Mouse (Mus musculus) MEL (cell line): Measurements from ENCODE around the gene Emilin3. TPM values are rescaled to one million over a fixed set of nuclear protein-coding genes. Genes with fewer than 3 reads are reported as not detected.

Experiments
- DNase-seq: peaks from one replicate; pipeline ENCODE4 v3.0.0; 2011; ENCODE audit warnings: low read depth, low spot score
- H3K27ac ChIP-seq: 2 replicates; pipeline ENCODE4 v1.5.1; 2012; ENCODE audit warnings: low read depth, mild to moderate bottlenecking, control low read depth, low read length, moderate library complexity; ENCODE audit not compliant: control insufficient read depth
- H3K27me3 ChIP-seq, 2 experiments: fragments of 150-350 bp in 1 of 2; sonication (generic) in 1 of 2; 2 replicates each; pipeline ENCODE4 v1.6.1; 2012; ENCODE audit warnings: low read length in 2 of 2, mild to moderate bottlenecking in 2 of 2, improper control_type of control experiment in 1 of 2, moderate library complexity in 1 of 2; ENCODE audit not compliant: insufficient read depth in 2 of 2, control insufficient read depth in 1 of 2
- H3K36me3 ChIP-seq, 2 experiments: 2 replicates each; pipeline ENCODE4 v1.6.1; 2012 to 2014; ENCODE audit warnings: low read length in 2 of 2, improper control_type of control experiment in 1 of 2, inconsistent platforms in 1 of 2, mild to moderate bottlenecking in 1 of 2; ENCODE audit not compliant: insufficient read depth in 2 of 2, control insufficient read depth in 1 of 2
- H3K4me1 ChIP-seq, 2 experiments: fragments of 150-350 bp in 1 of 2; sonication (generic) in 1 of 2; 2 replicates each; pipeline ENCODE4 v1.6.1; 2012; ENCODE audit warnings: low read length in 2 of 2, improper control_type of control experiment in 1 of 2, mild to moderate bottlenecking in 1 of 2; ENCODE audit not compliant: insufficient read depth in 2 of 2, control insufficient read depth in 1 of 2
- H3K4me3 ChIP-seq, 2 experiments: fragments of 150-350 bp in 1 of 2; sonication (generic) in 1 of 2; 2 replicates each; pipeline ENCODE4 v1.5.1; 2012; ENCODE audit warnings: low read depth in 2 of 2, low read length in 2 of 2, mild to moderate bottlenecking in 2 of 2, moderate library complexity in 2 of 2, control low read depth in 1 of 2, improper control_type of control experiment in 1 of 2; ENCODE audit not compliant: control insufficient read depth in 1 of 2, insufficient read depth in 1 of 2
- H3K79me2 ChIP-seq: 2 replicates; pipeline ENCODE4 v1.6.1; 2012; ENCODE audit warnings: mild to moderate bottlenecking, low read length, moderate library complexity; ENCODE audit not compliant: control insufficient read depth, poor library complexity, insufficient read depth
- H3K9ac ChIP-seq: 2 replicates; pipeline ENCODE4 v1.6.1; 2012; ENCODE audit warnings: low read depth, mild to moderate bottlenecking, control low read depth, low read length, moderate library complexity; ENCODE audit not compliant: control insufficient read depth, poor library complexity, severe bottlenecking
- H3K9me3 ChIP-seq: fragments of 150-350 bp; sonication (generic); replicated peaks from 2 replicates; pipeline ENCODE4 v1.6.1; 2012; ENCODE audit warnings: mild to moderate bottlenecking, low read length, improper control_type of control experiment, moderate library complexity; ENCODE audit not compliant: insufficient read depth
- CHD1 ChIP-seq: IDR thresholded peaks from 2 replicates; pipeline ENCODE4 v1.6.1; 2012; ENCODE audit warnings: low read depth, mild to moderate bottlenecking, inconsistent platforms, low read length, improper control_type of control experiment
- E2F4 ChIP-seq: IDR thresholded peaks from 2 replicates; pipeline ENCODE4 v1.6.1; 2011; ENCODE audit warnings: low read depth, low read length, improper control_type of control experiment, borderline replicate concordance
- EP300 ChIP-seq, 2 experiments: IDR thresholded peaks; 2 replicates each; pipeline ENCODE4 v1.6.1; 2011; ENCODE audit warnings: improper control_type of control experiment in 2 of 2, low read length in 2 of 2, low read depth in 1 of 2, mild to moderate bottlenecking in 1 of 2
- ETS1 ChIP-seq: IDR thresholded peaks from 2 replicates; pipeline ENCODE4 v1.6.1; 2012; ENCODE audit warnings: low read depth, mild to moderate bottlenecking, inconsistent platforms, low read length, improper control_type of control experiment, moderate library complexity
- GABPA ChIP-seq: IDR thresholded peaks from 2 replicates; pipeline ENCODE4 v1.6.1; 2012; ENCODE audit warnings: low read depth, mild to moderate bottlenecking, inconsistent platforms, low read length, improper control_type of control experiment, moderate library complexity
- GATA1 ChIP-seq: IDR thresholded peaks from 2 replicates; pipeline ENCODE4 v1.6.1; 2011; ENCODE audit warnings: low read depth, low read length, improper control_type of control experiment
- JUND ChIP-seq: IDR thresholded peaks from 2 replicates; pipeline ENCODE4 v1.6.1; 2011; ENCODE audit warnings: low read depth, mild to moderate bottlenecking, improper control_type of control experiment, low read length
- KAT2A ChIP-seq: conservative IDR thresholded peaks from 2 replicates; pipeline ENCODE4 v1.6.1; 2012; ENCODE audit warnings: low read depth, low read length, improper control_type of control experiment, inconsistent platforms
- MAX ChIP-seq: IDR thresholded peaks from 2 replicates; pipeline ENCODE4 v1.6.1; 2011; ENCODE audit warnings: low read length, improper control_type of control experiment
- MAZ ChIP-seq: IDR thresholded peaks from 2 replicates; pipeline ENCODE4 v1.6.1; 2012; ENCODE audit warnings: low read depth, mild to moderate bottlenecking, inconsistent platforms, low read length, improper control_type of control experiment
- MEF2A ChIP-seq: IDR thresholded peaks from 2 replicates; pipeline ENCODE4 v1.6.1; 2014; ENCODE audit warnings: low read depth, mild to moderate bottlenecking, inconsistent platforms, low read length, improper control_type of control experiment; ENCODE audit not compliant: poor library complexity, insufficient replicate concordance, severe bottlenecking; ENCODE audit errors: extremely low read depth
- MYB ChIP-seq: IDR thresholded peaks from 2 replicates; pipeline ENCODE4 v1.6.1; 2011; ENCODE audit warnings: mild to moderate bottlenecking, low read depth, low read length, improper control_type of control experiment
- MYC ChIP-seq: IDR thresholded peaks from 2 replicates; pipeline ENCODE4 v1.6.1; 2011; ENCODE audit warnings: low read depth, mild to moderate bottlenecking, low read length, improper control_type of control experiment, moderate library complexity
- NELFE ChIP-seq: IDR thresholded peaks from 2 replicates; pipeline ENCODE4 v1.6.1; 2011; ENCODE audit warnings: low read depth, low read length, improper control_type of control experiment
- NRF1 ChIP-seq: IDR thresholded peaks from 2 replicates; pipeline ENCODE4 v1.6.1; 2014; ENCODE audit warnings: low read depth, mild to moderate bottlenecking, inconsistent platforms, low read length, improper control_type of control experiment, moderate library complexity; ENCODE audit not compliant: poor library complexity, insufficient read depth, severe bottlenecking
- POLR2A ChIP-seq, 2 experiments: IDR thresholded peaks; 2 replicates each; pipeline ENCODE4 v1.6.1; 2011 to 2012; ENCODE audit warnings: low read length in 2 of 2, mild to moderate bottlenecking in 2 of 2, control low read depth in 1 of 2, improper control_type of control experiment in 1 of 2, low read depth in 1 of 2, moderate library complexity in 1 of 2; ENCODE audit not compliant: control insufficient read depth in 1 of 2, insufficient read depth in 1 of 2, poor library complexity in 1 of 2
- RAD21 ChIP-seq: IDR thresholded peaks from 2 replicates; pipeline ENCODE4 v1.6.1; 2011; ENCODE audit warnings: mild to moderate bottlenecking, low read depth, low read length, improper control_type of control experiment
- RCOR1 ChIP-seq: IDR thresholded peaks from 2 replicates; pipeline ENCODE4 v1.6.1; 2012; ENCODE audit warnings: low read depth, mild to moderate bottlenecking, inconsistent platforms, low read length, improper control_type of control experiment
- TAL1 ChIP-seq: IDR thresholded peaks from 2 replicates; pipeline ENCODE4 v1.6.1; 2012; ENCODE audit warnings: mild to moderate bottlenecking, inconsistent platforms, low read length, moderate library complexity, mixed read lengths
- TBP ChIP-seq: IDR thresholded peaks from 2 replicates; pipeline ENCODE4 v1.8.0; 2011; ENCODE audit warnings: low read depth, low read length, improper control_type of control experiment
- UBTF ChIP-seq: IDR thresholded peaks from 2 replicates; pipeline ENCODE4 v1.6.1; 2012; ENCODE audit warnings: low read depth, mild to moderate bottlenecking, inconsistent platforms, low read length, improper control_type of control experiment, moderate library complexity, borderline replicate concordance; ENCODE audit not compliant: insufficient read depth
- USF1 ChIP-seq: IDR thresholded peaks from 2 replicates; pipeline ENCODE4 v1.6.1; 2014; ENCODE audit warnings: low read depth, mild to moderate bottlenecking, inconsistent platforms, low read length, improper control_type of control experiment, moderate library complexity
- USF2 ChIP-seq, 2 experiments: IDR thresholded peaks; 2 replicates each; pipeline ENCODE4 v1.6.1; 2011 to 2012; ENCODE audit warnings: improper control_type of control experiment in 2 of 2, low read length in 2 of 2, borderline replicate concordance in 1 of 2, inconsistent platforms in 1 of 2, low read depth in 1 of 2, mild to moderate bottlenecking in 1 of 2; ENCODE audit not compliant: insufficient read depth in 1 of 2
- ZC3H11A ChIP-seq: IDR thresholded peaks from 2 replicates; pipeline ENCODE4 v1.6.1; 2012; ENCODE audit warnings: low read depth, mild to moderate bottlenecking, inconsistent platforms, low read length, improper control_type of control experiment
- ZKSCAN1 ChIP-seq: IDR thresholded peaks from 2 replicates; pipeline ENCODE4 v1.6.1; 2012; ENCODE audit warnings: low read depth, mild to moderate bottlenecking, inconsistent platforms, low read length, improper control_type of control experiment, moderate library complexity
- ZMIZ1 ChIP-seq: IDR thresholded peaks from 2 replicates; pipeline ENCODE4 v1.6.1; 2012; ENCODE audit warnings: low read depth, mild to moderate bottlenecking, inconsistent platforms, low read length, improper control_type of control experiment, moderate library complexity
- ZNF384 ChIP-seq: IDR thresholded peaks from 2 replicates; pipeline ENCODE4 v1.6.1; 2012; ENCODE audit warnings: low read depth, mild to moderate bottlenecking, inconsistent platforms, low read length, improper control_type of control experiment
- polyA plus RNA-seq, 2 experiments: library from polyadenylated mRNA; stranded (reverse) in 1 of 2; unstranded in 1 of 2; fragments of >175 nt in 1 of 2; fragments of >200 nt in 1 of 2; gene quantifications; 2 replicates each; pipeline versions ENCODE4 v1.2.1 to v1.2.4; 2012; ENCODE audit warnings: low replicate concordance in 2 of 2, low read depth in 1 of 2; ENCODE audit not compliant: insufficient read length in 2 of 2, insufficient read depth in 1 of 2, missing spikeins in 1 of 2
- total RNA-seq: library from RNA; depleted of rRNA; stranded (reverse); fragments of 300-350 nt; gene quantifications from 2 replicates; pipeline ENCODE4 v1.2.3, GENCODE M21; 2012

Emilin3 gene
- total and polyA plus RNA-seq, 3 experiments = not detected

DNA sequence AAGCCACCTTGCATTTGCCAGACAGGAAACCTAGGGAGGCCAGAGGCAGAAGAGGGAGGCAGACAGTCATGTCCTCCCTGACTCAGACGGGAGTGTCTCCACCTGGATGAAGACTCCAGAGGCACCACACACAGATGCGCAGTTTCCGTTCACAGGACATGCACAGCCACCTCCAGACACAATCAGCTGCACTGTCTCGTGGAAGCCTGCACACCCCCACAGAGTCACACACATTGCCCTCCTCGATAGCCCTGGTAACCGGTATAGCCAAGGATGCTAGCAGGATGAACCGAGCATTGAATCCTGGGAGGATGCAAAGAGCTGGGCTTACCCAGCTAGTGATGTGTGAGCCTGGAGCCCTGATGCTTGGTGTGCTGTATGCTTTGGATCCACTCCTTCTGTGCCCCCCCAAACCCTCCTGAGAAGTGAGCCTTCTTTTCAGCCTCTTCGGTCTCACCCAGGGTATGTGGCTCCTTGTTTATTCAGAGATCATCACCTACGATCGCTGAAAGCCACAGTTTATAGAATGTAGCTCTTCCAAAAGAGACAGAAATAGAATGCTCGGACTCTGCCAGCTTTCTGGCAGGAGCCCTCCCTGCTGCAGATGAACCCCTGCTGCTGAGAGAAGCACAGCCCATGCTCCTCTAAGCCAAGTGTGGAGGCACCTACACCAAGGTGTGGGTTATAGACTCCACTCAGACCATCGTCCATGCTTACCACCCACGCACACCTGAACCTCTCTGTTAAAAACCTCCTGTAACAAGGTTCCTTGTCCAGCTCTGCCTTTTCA lies 3.9 kb upstream of the Emilin3 start:
- no peaks in the 10 kb centered on the region for H3K4me1 ChIP-seq
- H3K9ac ChIP-seq = no peak overlapping the region
- no peaks in the 10 kb centered on the region for H3K36me3 ChIP-seq
- H3K9me3 ChIP-seq = no peaks in the 10 kb centered on the region
- TF ChIP-seq ETS1 (no peak), ZNF384 (no peak), MEF2A (no peak), MYC (no peak), GABPA (no peak), TBP (no peak), EP300 (IDR thresholded peaks at IDR 0.05; ENCODE audit: low read depth in 1 of 2, low read length in 2 of 2) (no peak), GATA1 (no peak), MYB (no peak), E2F4 (no peak), JUND (no peak), RCOR1 (no peak), POLR2A (IDR thresholded peaks at IDR 0.05; ENCODE audit: control insufficient read depth in 1 of 2, insufficient read depth in 1 of 2, low read depth in 1 of 2, low read length in 2 of 2, poor library complexity in 1 of 2) (no peak), ZMIZ1 (no peak), NRF1 (no peak), ZKSCAN1 (no peak), USF2 (IDR thresholded peaks at IDR 0.05; ENCODE audit: borderline replicate concordance in 1 of 2, insufficient read depth in 1 of 2, low read depth in 1 of 2, low read length in 2 of 2) (no peak), UBTF (no peak)
- TF ChIP-seq, all 39 proteins: peak for 0
- no peak overlapping the region for H3K4me3 ChIP-seq
- H3K79me2 ChIP-seq = no peaks in the 10 kb centered on the region
- no peak overlapping the region for H3K27ac ChIP-seq
- DNase-seq = no peak
- no peaks in the 10 kb centered on the region; a peak in 1 of 4 replicates for H3K27me3 ChIP-seq

DNA sequence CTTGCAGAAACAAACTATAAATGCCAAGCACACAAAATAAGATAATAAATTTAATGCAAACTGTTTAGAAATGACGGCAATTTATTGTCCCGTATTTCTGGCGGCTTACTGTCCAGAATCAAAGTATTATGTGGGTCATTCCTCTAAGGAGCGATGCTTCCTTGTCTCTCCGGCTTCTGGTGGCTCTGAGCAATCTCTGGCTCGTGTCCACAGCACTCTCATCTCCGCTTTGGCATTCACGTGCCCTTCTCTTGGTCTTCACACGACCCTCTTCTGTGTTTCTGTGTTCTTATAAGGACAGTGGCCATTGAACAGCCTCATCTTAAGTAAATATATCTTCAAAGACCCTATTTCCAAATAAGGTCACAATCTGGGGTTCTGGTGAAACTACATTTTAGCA lies 2.5 kb upstream of the Emilin3 start:
- Histone ChIP-seq H3K36me3 (no peaks in the 10 kb centered on the region), H3K27ac (no peak overlapping the region), H3K4me1 (no peaks in the 10 kb centered on the region), H3K27me3 (no peaks in the 10 kb centered on the region; a peak in 1 of 4 replicates), H3K79me2 (no peaks in the 10 kb centered on the region), H3K9me3 (no peaks in the 10 kb centered on the region), H3K9ac (no peak overlapping the region), H3K4me3 (no peak overlapping the region)
- no peak for DNase-seq
- TF ChIP-seq KAT2A (no peak), MAZ (no peak), TBP (no peak), GABPA (no peak), UBTF (no peak), NELFE (no peak), RCOR1 (no peak), ZMIZ1 (no peak), CHD1 (no peak), GATA1 (no peak), MAX (no peak), ZC3H11A (no peak), RAD21 (no peak), JUND (no peak), TAL1 (no peak), MYB (no peak), USF1 (no peak)
